Mouse (Mus musculus) heart, adult 18-20 months (tissue): ENCODE results near the gene Aldh1a1. TPM values are rescaled to one million over a fixed set of nuclear protein-coding genes. Genes with fewer than 3 reads are reported as not detected.
A peak's percentile ranks its signal among the peaks of the same experiment; 100 is the strongest.
"Not testable (repeated sequence)": the region's sequence is repeated elsewhere in the genome, so short reads cannot be mapped to it uniquely, and the experiment has no call there.

Source experiments
- DNase-seq, 2 experiments: peaks; one replicate each; pipeline ENCODE4 v3.0.0; 2021 to 2022; ENCODE audit warnings: mixed read lengths in 1 of 2
- long read RNA-seq, 2 experiments: library from polyadenylated mRNA; stranded (forward); transcript quantifications; one replicate each; pipeline ENCODE4 v2.0.0; 2021
- total RNA-seq, 2 experiments: library from RNA; stranded (reverse); gene quantifications; 2 replicates each; pipeline ENCODE4 v1.2.3; 2021

The Aldh1a1 gene
- total RNA-seq = 10 to 100 TPM; 20.0 to 35.0 TPM
- long read RNA-seq, experiment 1, partial matches to known transcripts = 2 of 15 reads
- long read RNA-seq, experiment 1, other reads (novel, unspliced or antisense) = 9 of 15 reads
- long read RNA-seq, experiment 2, partial matches to known transcripts = 4 of 14 reads
- long read RNA-seq, experiment 2, other reads (novel, unspliced or antisense) = 4 of 14 reads

DNA sequence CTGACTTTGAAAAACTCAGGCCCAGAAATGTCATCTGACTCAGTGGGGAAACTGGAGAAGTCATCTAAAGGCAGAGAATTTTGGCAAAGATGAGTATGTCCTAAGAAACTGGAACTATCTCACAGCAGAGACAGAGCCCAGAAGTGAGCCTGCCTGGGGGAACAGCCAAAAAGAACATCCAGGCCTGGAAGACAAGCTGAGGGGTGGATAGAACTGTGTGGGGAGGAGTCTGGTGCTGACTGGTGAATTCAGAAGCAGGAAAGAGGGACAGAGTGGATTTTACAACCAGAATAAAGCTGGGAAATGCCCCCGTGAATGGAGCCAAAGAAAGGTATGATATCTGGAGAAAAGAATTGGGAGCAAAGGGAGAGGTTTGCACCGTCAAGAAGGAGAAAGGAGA is at the start of gene Aldh1a1:
Gene Aldh1a1 (plus strand): TSS at position 225 of the 400 bp plus-strand sequence.
- peak; percentile 72 to 88 for DNase-seq

DNA sequence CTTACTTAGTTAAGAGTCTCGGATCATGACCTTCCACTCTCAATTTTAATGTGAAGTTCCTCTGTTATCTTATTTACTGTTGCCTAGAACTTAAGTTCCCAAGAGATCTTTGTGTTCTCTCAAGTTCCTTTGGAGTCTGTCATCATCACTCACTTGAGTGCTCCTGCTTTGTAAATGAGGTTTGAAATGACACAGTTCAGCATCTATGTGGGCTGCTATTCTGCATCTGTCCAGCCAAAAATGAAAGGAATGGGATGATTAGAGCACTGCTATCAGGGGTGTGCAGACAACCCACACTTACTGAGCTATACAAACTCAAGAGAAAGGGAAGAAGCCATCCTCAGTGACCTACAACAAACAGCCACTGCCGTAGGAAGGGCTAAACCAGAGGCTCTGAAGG is 44.7 kb upstream of the Aldh1a1 start:
- no peak for DNase-seq

- DNase-seq = peak; percentile 10 to 49
Observed at GRCm38 (mm10) chr19:20449546-20449945, 43.0 kb upstream of the Aldh1a1 start.

DNA sequence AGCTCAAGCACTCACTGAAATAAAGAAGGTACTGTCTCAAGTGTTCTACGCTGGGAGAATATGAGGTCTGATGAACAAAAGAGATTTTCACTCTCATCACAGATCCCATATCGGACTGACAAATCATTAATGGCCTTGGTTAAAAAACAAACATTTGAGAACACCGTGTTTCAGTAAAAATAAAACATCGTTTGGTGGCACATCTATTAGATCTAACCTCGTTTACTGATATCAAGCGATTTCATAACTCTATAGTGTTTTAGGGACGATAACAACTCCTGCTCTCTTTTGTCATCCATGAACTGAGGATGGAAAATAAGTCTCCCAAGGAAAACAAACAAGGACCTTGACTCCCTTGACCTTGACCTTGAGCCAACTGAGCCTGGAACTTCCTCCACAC is 41.5 kb upstream of the Aldh1a1 start:
- DNase-seq = no peak

DNA sequence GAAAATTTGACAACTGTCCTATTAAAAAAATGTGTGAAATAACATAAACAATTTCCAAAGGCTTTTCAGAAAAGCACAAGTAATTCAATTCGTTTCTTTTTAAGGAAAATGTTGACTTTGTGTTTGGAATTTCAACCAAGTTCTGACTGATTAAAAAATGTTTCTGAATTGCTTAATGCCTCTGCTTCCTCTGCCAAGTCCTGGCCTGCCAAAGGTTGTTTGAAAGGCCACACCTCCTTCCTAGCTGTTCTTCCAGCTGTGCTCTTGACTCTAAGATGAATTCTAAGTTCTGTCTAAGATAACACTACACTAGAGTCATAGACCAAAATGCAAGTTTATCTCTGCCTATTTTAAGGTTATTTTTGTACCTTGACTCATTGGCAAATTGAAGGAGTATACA is 8.0 kb upstream of the Aldh1a1 start:
- DNase-seq = peak; percentile 78 to 81

- peak; percentile 52 to 54 for DNase-seq
Observed at GRCm38 (mm10) chr19:20491950-20492349, 565 bp upstream of the Aldh1a1 start.

- no peak for DNase-seq
Observed at GRCm38 (mm10) chr19:20496476-20496875, 4.0 kb downstream of the Aldh1a1 start.

DNA sequence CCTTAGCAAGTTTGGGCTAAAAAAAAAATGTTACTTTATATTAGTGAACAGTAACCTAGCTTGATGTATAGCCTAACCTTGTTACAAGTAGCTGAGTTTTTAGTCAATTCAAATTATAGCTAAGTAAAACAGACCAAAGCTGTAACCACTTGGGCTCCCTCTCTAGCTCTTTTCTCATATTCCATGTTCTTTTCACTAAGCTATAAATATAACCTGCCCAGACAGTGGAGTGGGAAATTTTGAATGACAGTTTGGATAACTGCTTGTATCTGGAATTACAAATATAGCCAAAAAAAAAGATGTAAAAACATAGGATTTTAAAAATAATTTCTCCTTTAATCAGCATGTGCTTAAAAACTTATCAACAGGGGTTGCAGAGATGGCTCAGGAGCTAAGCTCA is 12.8 kb downstream of the Aldh1a1 start:
- DNase-seq = no peak

GRCm38 (mm10) chr19:20506936-20507615 is 14.6 kb downstream of the Aldh1a1 start:
- no peak for DNase-seq

GRCm38 (mm10) chr19:20508609-20509008 is 16.1 kb downstream of the Aldh1a1 start:
- no peak for DNase-seq

- DNase-seq = no peak
Observed at GRCm38 (mm10) chr19:20511971-20512370, 19.5 kb downstream of the Aldh1a1 start.

DNA sequence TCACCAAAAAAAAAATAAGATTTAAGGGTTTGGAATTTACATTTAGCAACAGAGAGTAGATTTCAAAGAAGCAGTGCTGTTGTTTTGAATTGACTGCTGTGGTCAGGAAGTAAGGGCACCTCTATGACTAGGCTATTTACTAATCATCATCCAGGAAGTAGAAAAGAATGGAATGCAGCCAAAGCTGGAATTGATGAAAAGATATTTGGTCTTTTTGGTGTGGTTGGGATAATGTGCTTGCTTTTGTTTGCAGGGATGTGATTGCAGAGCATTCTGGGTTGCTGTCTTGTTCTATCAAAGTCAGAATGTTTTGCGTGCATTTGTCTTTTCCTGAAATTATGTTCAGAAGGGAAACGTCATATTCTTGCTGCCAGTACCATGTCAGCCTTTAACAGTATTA is 20.7 kb downstream of the Aldh1a1 start:
- no peak for DNase-seq

DNA sequence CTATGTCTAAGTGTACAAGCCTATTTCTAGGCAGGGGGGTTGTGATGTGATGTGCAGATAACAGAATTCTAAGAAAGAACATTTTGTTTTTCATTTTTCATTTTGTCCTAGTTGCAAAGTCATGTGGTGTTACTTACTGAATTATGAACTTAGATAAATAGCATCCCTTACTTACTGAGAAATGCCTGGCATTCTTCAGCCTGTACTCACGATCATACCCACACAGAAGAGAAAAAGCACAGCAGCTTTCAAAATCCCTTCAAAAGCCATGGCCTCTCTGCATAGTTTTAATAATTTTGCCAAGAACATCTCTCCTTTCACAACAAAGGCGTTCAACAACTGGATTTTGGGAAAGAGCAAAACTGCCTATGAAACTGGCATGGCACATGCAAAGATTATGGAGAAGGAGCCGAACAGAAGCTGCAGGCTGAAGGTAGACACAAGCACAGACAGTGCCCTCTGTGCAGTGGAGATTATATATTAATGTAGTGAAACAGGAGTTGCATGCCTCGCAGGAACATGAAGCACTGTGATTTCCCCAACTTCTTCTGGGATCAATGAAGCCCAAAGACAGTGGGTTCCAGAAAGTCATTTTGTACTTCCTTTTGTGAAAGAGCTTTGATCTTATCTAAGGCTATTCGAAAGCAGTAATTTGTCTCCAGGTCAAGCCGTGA is 21.3 kb downstream of the Aldh1a1 start:
- DNase-seq = no peak

- no peak for DNase-seq
Observed at GRCm38 (mm10) chr19:20516481-20516880, 24.0 kb downstream of the Aldh1a1 start.

GRCm38 (mm10) chr19:20529156-20529555 is 36.6 kb downstream of the Aldh1a1 start:
- DNase-seq = not testable (repeated sequence)

DNA sequence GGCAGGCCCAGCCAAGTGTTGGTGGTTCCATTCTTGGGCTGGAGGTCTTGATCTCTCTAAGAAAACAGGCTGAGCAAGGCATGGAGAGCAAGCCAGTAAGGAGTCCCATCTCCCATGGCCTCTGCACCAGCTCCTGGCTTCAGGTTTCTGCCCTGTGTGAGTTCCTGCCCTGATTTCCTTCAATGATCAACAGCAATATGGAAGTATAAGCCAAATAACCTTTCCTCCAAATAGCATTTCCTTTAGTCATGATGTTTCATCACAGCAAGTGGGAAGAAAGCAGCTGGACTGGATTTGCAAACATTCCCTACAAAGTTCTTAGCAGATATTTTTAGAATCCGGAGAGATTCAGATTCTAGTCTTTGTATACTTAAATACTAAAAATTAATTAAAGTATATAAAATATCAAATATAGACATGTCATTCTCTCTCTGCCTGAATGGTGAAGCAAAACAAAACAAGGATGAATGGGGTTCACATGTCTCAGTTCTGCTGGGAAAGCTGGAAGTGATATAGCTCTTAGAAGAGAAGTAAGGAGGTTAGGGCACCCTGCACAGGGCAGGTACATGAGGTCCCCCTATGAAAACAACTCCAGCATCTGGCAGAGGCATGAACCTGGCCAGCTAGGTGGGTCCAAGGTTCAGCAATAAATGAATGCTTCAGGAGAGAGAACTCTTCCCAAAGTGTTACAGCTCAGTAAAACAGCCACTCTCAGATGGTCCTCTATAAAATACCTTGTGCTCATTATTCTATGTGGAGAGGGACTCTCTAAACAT is 37.6 kb downstream of the Aldh1a1 start:
- peak; percentile 54 to 59 for DNase-seq

- DNase-seq = peak; percentile 45 to 58
Observed at GRCm38 (mm10) chr19:20536538-20536937, 44.0 kb downstream of the Aldh1a1 start.

GRCm38 (mm10) chr19:20541044-20541443 is 48.5 kb downstream of the Aldh1a1 start:
- no peak for DNase-seq

- no peak for DNase-seq
Observed at GRCm38 (mm10) chr19:20541924-20542323, 49.4 kb downstream of the Aldh1a1 start.

GRCm38 (mm10) chr19:20543816-20544215 is 51.3 kb downstream of the Aldh1a1 start:
- no peak for DNase-seq

DNA sequence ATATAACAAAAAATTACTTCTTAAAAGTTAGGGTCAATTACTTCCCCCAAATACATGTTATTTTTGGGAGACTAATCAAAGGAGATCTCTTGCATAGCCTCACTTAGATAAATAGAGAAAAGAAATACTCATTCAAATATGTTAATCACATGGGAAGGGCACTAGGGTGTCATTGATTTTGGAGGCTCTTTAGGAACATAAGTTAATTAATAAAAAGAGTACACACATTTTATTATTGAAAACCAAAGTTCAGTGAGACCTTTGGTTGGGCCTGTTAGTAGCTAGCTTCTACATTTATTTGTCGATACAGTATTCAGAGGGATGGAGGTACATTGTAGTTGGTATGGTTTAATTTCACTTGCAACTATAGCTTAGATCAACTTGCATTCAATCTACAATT is 52.4 kb downstream of the Aldh1a1 start:
- DNase-seq = no peak

- no peak for DNase-seq
Observed at GRCm38 (mm10) chr19:20547025-20547424, 54.5 kb downstream of the Aldh1a1 start.

DNA sequence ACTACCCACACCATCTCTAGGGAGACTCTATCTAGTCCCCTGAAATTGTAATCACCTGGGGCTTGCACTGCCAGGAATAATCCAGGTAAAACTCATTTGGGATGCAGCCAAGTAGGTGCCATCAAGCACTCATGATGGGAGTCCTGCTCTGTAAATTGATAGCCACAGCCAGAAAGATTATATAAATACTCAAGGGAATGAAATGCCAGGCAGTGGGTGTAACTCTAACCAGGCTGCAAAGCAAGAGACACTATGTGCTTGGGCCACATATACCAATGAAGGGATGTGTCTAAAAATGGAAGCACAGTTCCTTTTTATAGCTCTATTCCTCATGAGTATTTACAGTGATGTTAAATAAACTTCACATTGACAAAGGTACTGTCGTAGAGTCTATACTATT is 56.9 kb downstream of the Aldh1a1 start:
- no peak for DNase-seq
